Mouse (Mus musculus) layer of hippocampus, adult 18-20 months (tissue): ENCODE data around the gene Cd83. TPM values are rescaled to one million over a fixed set of nuclear protein-coding genes. Genes with fewer than 3 reads are reported as not detected.

Source experiments
- DNase-seq, 2 experiments: peaks; one replicate each; pipeline ENCODE4 v3.0.0; 2022; ENCODE audit warnings: low spot score in 2 of 2
- total RNA-seq, 2 experiments: library from RNA; stranded (reverse); gene quantifications; 2 replicates each; pipeline ENCODE4 v1.2.3; 2021

Gene Cd83
- total RNA-seq, 2 experiments from 2014 or later, result 10.1 to 10.8 TPM

GRCm38 (mm10) chr13:43805159-43805758, 20.7 kb downstream of the Cd83 start:
- no peak for DNase-seq

GRCm38 (mm10) chr13:43806371-43807271, 22.0 kb downstream of the Cd83 start:
- no peak for DNase-seq

DNA sequence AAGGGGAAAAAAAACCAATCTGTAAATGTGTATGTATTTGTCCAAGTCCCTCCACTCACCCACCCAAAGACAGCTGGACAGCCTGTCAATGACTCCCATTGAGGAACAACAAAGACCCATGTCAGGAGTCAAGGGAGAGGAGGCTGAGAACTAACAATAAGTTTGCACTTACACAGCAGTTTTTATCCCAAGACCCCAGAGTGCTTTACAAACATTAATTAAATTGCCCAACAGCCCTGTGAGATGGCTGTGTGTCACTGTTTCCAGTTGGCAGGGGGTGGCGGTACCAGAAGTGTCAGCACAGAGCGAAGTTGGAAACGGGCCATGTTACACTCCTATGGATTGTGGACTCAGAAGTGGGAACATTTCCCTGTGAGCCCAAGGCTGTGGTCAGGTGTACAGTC, 22.7 kb downstream of the Cd83 start:
- DNase-seq, result no peak

DNA sequence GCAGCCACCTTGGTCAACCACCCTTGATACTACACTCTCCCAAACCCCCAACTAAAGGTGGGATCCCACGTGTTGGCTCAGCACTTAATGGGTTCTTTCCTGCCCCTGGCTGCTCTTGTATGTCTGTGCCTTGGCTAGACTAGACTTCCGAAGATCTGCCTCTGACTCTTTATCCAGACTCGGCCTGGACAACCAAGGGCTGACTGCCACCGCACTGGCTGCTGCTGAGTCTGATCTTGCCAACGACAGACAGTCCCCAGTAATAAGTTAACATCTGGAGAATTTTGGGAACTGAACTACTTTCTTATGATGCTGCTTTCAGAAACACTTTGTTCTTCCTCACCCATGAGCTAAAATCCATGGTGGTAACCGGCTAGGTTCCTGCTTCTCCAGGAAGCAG, 26.0 kb downstream of the Cd83 start:
- no peak for DNase-seq

DNA sequence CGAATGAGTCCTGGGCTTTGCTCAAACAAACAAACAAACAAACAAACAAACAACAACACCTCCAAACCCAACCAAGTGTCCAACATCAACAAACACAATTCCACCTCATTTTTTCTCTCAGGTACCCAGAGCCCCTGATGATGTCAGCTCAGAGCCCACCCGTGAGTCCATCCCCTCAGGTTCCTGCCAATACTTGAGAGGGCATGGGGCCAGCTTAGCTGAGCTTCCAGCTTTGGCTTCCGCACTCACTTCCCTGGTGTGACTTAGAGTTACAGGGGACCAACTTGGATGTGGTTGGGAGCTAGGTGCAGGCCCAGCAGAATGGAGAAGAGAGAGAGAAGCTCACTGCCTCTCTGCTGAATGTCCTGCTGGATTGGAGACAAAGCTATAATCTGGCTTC, 27.3 kb downstream of the Cd83 start:
- no peak for DNase-seq

GRCm38 (mm10) chr13:43813431-43813830, 28.9 kb downstream of the Cd83 start:
- DNase-seq, result no peak

DNA sequence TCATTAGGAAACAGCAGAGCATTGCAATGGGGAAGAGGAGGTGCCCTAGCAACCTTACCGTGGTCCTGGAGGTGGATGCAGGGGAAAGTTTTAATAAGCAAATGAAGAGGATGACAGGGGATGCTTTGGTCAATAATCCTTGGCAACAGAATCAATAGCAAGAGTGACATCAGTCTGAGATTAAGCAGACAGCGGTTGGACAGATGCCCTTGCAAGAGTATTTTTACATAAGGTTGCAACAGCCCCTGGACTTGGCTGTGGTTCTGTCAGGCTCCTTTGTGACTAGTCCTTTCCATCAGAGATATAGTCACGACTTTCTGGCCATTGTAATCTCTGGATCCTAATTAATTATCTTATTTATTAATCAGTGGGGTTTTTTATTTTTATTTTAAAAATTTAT, 32.9 kb downstream of the Cd83 start:
- no peak for DNase-seq

DNA sequence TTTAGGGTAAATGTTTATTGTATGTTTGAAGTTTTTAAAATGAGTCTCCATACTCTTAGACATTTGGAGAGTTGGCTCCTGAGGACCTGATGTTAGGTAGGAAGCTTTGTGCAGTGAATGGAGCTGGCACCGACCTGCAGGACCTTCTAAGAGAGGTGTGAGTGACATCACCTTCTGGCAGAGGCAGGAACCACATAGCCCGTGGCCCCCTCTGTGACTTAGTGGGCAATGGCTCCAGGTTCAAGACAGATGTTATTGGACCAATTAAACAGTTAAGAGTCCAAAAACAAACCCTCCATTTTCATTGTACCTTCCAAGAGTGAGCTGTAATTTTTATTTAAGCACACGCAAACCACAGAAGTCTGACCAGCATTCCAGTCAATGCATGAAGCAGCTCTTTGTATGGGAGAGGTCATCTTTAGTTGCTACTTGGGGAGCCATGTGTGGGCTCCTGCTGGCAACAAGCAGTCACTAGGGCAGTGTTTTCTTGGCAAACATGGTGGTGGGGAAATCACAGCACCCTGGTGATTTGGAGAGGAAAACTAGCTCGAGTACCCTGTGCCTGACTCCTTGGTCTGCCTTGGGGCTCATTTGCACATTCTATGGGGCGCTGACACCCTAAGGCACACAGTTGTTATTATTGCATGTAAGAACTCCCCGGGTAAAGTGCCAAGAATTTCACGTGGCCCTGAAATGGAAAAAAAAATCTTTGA, 33.9 kb downstream of the Cd83 start:
- no peak for DNase-seq

DNA sequence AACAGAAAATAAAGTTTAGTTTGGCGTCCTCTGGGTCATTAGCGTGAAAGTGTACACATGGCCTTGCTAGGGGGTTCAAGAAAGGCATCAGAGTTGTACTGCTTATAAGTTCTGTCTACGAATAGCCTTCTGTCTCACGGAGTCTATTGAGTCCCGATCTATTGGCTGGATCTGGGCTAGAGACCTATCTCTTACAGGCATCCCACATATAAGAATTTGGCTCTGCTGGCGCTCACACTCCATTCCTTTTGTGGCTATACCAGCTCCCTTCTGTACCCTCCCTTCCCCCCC, 34.4 kb downstream of the Cd83 start:
- DNase-seq, result no peak

GRCm38 (mm10) chr13:43820071-43820470, 35.5 kb downstream of the Cd83 start:
- no peak for DNase-seq

- DNase-seq, result no peak
Observed at GRCm38 (mm10) chr13:43822306-43822705, 37.7 kb downstream of the Cd83 start.

DNA sequence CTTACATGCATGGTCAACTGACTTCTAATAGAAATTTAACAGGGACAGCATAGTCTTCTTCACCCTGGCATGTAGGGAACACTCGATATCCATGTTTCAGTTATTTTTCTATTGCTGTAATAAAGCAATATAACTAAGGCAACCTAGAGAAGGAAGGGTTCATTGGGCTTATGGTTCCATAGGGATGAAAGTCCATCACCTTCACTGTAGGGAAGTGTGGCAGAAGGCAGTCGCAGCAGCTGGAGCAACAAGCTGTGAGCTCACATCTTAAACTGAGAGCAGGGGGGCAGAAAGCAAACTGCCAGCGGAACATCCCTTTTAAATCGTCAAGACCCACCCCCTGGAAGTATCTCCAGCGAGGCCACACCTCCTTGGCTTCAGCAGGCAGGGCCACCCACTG, 44.1 kb downstream of the Cd83 start:
- no peak for DNase-seq

DNA sequence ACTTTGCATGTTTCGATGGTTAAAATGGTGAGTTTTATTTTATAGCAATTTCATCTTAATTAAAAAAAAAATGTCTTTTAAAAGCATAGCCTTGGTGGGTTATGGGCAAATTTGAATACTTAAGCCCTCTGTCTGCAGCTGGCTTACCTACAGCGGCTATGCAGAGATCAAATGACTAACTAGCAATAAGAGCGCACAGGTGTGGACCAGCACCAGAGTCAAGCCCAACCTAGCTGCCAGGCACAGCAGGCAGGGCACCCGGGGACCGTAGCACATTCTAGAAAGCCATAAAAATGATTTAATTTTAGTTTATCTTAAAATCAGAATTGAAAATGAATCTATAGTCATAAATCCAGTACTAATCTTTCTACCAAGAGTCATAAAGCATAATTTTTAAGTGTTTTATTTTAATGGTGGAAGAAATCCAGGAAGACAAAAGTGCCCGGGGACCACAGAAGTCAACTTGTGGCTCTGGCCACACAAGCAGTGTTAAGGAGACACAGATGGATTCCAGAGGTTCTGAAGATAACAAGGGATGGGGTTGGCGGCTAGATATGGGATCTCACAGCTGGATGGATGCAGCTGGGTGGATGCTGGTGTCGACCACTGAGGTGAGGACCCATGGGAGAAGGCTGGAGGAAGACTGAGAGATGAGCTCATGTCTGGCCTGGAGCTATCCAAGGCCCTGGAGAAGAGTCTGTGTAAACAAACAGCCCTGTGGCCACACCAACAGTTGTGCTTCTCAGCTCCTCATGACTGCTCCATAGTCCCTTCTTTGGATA, 46.5 kb downstream of the Cd83 start:
- no peak for DNase-seq

- no peak for DNase-seq
Observed at GRCm38 (mm10) chr13:43832731-43833130, 48.2 kb downstream of the Cd83 start.

GRCm38 (mm10) chr13:43836376-43836775, 51.8 kb downstream of the Cd83 start:
- no peak for DNase-seq

DNA sequence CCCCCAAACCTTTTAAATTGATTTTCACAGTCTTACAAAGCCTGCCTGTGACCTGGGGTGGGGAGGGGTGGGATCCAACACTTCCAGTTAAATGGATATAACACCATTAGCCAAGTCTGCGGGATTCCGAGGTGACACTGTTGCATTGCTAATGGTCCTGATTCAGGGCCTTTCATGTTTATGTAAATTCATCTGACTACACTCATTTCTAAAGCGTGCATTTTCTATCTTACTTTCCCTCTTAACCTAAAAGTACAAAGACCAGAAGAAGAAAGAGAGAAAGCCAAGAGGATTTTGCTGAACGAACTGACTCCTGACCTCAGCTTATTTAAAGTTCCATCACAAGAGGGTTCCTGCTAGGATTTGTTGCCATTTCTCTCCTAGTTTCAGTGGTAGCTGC, 53.2 kb downstream of the Cd83 start:
- no peak for DNase-seq

- DNase-seq, result peak; percentile 22 to 51
Observed at GRCm38 (mm10) chr13:43845151-43845550, 60.6 kb downstream of the Cd83 start.

- DNase-seq, result no peak
Observed at GRCm38 (mm10) chr13:43847186-43847585, 62.6 kb downstream of the Cd83 start.

DNA sequence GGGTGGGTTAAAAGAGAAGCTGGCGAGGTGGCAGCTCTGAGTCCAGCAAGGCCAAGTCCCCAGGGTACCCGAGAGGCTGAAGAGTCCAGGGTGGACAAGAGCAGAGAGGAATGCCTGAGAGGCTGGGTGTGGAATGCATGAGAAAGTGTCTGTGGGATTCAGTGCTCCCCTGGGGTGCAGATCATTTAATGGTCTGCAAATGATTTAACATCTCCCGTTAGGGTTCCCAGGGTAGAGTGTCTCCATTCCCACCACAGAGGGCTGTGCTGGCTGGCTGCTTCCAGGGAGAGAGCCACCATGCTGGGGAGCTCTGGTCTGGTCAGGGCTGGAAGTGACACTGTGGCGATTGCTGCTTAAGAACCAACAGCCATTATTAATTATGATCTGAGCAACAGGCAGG, 65.2 kb downstream of the Cd83 start:
- DNase-seq, result no peak

- no peak for DNase-seq
Observed at GRCm38 (mm10) chr13:43851108-43851507, 66.5 kb downstream of the Cd83 start.
